Mouse (Mus musculus) midbrain, embryonic 16.5 days (tissue): Measurements from ENCODE around the gene Ankmy2. TPM values are rescaled to one million over a fixed set of nuclear protein-coding genes. Genes with fewer than 3 reads are reported as not detected.

ENCODE experiments used
- ATAC-seq: fragments of 200-750 bp; cut with Nextera tagmentation; 2 replicates; pipeline ENCODE4 v1.8.0; 2017; ENCODE audit warnings: moderate TSS enrichment
- H3K27ac ChIP-seq: fragments of 300-500 bp; sonication (generic); 2 replicates; pipeline ENCODE4 v1.5.1; 2014; ENCODE audit warnings: mild to moderate bottlenecking, low read length, mixed read lengths
- H3K27me3 ChIP-seq: fragments of 300-500 bp; sonication (generic); 2 replicates; pipeline ENCODE4 v1.6.1; 2014; ENCODE audit warnings: low read depth, low read length, mixed read lengths; ENCODE audit not compliant: control insufficient read depth, insufficient read depth
- H3K36me3 ChIP-seq: fragments of 300-500 bp; sonication (generic); 2 replicates; pipeline ENCODE4 v1.6.1; 2014; ENCODE audit warnings: mild to moderate bottlenecking, low read length, moderate library complexity, mixed read lengths; ENCODE audit not compliant: control insufficient read depth, insufficient read depth
- H3K4me1 ChIP-seq: fragments of 300-500 bp; sonication (generic); 2 replicates; pipeline ENCODE4 v1.6.1; 2014; ENCODE audit warnings: mild to moderate bottlenecking, low read length, mixed read lengths; ENCODE audit not compliant: control insufficient read depth, insufficient read depth
- H3K4me2 ChIP-seq: fragments of 300-500 bp; sonication (generic); 2 replicates; pipeline ENCODE4 v1.6.1; 2014; ENCODE audit warnings: mild to moderate bottlenecking, low read length, mixed read lengths
- H3K4me3 ChIP-seq: fragments of 300-500 bp; sonication (generic); 2 replicates; pipeline ENCODE4 v1.5.1; 2014; ENCODE audit warnings: low read depth, mild to moderate bottlenecking, low read length, moderate library complexity, mixed read lengths
- H3K9ac ChIP-seq: fragments of 300-500 bp; sonication (generic); 2 replicates; pipeline ENCODE4 v1.6.1; 2014; ENCODE audit warnings: low read depth, low read length, mixed read lengths
- H3K9me3 ChIP-seq: fragments of 300-500 bp; sonication (generic); replicated peaks from 2 replicates; pipeline ENCODE4 v1.6.1; 2014; ENCODE audit warnings: mild to moderate bottlenecking, low read length, mixed read lengths; ENCODE audit not compliant: control insufficient read depth, poor library complexity, severe bottlenecking
- WGBS: fragments of 180-500 bp; shearing (Covaris S2); extraction: QIAGEN DNeasy Blood & Tissue Kit; methylation state at CpG from one replicate; pipeline ENCODE4 v1.1.7; 2014; 5-methylcytosine and 5-hydroxymethylcytosine counted together
- polyA plus RNA-seq: library from polyadenylated mRNA; unstranded; fragments of >200 nt; fragmentation: Nextera tagmentation; extraction: Ambion mirVana; gene quantifications from 2 replicates; pipeline ENCODE4 v1.2.1, GENCODE M21; 2015

Gene Ankmy2
- polyA plus RNA-seq, 1 experiment from 2014 or later: 83.7 TPM

GRCm38 (mm10) chr12:36132254-36132653, 24.7 kb upstream of the Ankmy2 start:
- H3K27me3 ChIP-seq: no peaks in the 10 kb centered on the region
- no peak for ATAC-seq
- 92% methylated on average over 2 of the region's 2 CpGs for WGBS

GRCm38 (mm10) chr12:36132668-36133067, 24.2 kb upstream of the Ankmy2 start:
- Histone ChIP-seq H3K4me2 (no peak overlapping the region), H3K27ac (no peak overlapping the region)

More at GRCm38 (mm10) chr12:36132254-36132653, 24.7 kb upstream of the Ankmy2 start:
- no peaks in the 10 kb centered on the region for H3K4me1 ChIP-seq
- no peak overlapping the region for H3K4me2 ChIP-seq
- H3K27ac ChIP-seq: no peak overlapping the region
- H3K9me3 ChIP-seq: no peaks in the 10 kb centered on the region
- H3K9ac ChIP-seq: no peak overlapping the region
- no peak overlapping the region for H3K4me3 ChIP-seq
- H3K36me3 ChIP-seq: peaks cover 25% of the 10 kb centered on the region

GRCm38 (mm10) chr12:36133547-36133946, 23.4 kb upstream of the Ankmy2 start:
- no peak for ATAC-seq
- Histone ChIP-seq H3K9ac (no peak overlapping the region), H3K27me3 (no peaks in the 10 kb centered on the region), H3K4me1 (no peaks in the 10 kb centered on the region), H3K4me2 (no peak overlapping the region), H3K4me3 (no peak overlapping the region), H3K27ac (no peak overlapping the region), H3K9me3 (no peaks in the 10 kb centered on the region), H3K36me3 (peaks cover 25% of the 10 kb centered on the region)
- 96% methylated on average over 5 of the region's 5 CpGs for WGBS

More at GRCm38 (mm10) chr12:36132668-36133067, 24.2 kb upstream of the Ankmy2 start:
- H3K4me3 ChIP-seq: no peak overlapping the region
- no peaks in the 10 kb centered on the region for H3K4me1 ChIP-seq
- ATAC-seq: no peak
- H3K27me3 ChIP-seq: no peaks in the 10 kb centered on the region
- no peak overlapping the region for H3K9ac ChIP-seq
- H3K9me3 ChIP-seq: no peaks in the 10 kb centered on the region
- peaks cover 25% of the 10 kb centered on the region for H3K36me3 ChIP-seq
- 89% methylated on average over 3 of the region's 3 CpGs for WGBS

- Histone ChIP-seq H3K4me1 (no peaks in the 10 kb centered on the region), H3K27ac (no peak overlapping the region), H3K4me3 (no peak overlapping the region), H3K9ac (no peak overlapping the region), H3K9me3 (no peaks in the 10 kb centered on the region), H3K36me3 (peaks cover 23% of the 10 kb centered on the region), H3K4me2 (no peak overlapping the region), H3K27me3 (no peaks in the 10 kb centered on the region)
- ATAC-seq: no peak
- 92% methylated on average over 5 of the region's 5 CpGs for WGBS
Measured at GRCm38 (mm10) chr12:36134111-36134510, 22.8 kb upstream of the Ankmy2 start.

GRCm38 (mm10) chr12:36135409-36135808, 21.5 kb upstream of the Ankmy2 start:
- no peak overlapping the region for H3K27ac ChIP-seq
- no peaks in the 10 kb centered on the region for H3K27me3 ChIP-seq
- no peaks in the 10 kb centered on the region for H3K4me1 ChIP-seq
- no peak overlapping the region for H3K4me3 ChIP-seq
- ATAC-seq: no peak
- H3K9ac ChIP-seq: no peak overlapping the region
- no peak overlapping the region for H3K4me2 ChIP-seq
- 95% methylated on average over 3 of the region's 3 CpGs for WGBS
- H3K36me3 ChIP-seq: peaks cover 16% of the 10 kb centered on the region
- no peaks in the 10 kb centered on the region for H3K9me3 ChIP-seq

- Histone ChIP-seq H3K27me3 (no peaks in the 10 kb centered on the region), H3K4me2 (no peak overlapping the region), H3K27ac (no peak overlapping the region), H3K9ac (no peak overlapping the region), H3K4me3 (no peak overlapping the region), H3K9me3 (no peaks in the 10 kb centered on the region), H3K36me3 (peaks cover 16% of the 10 kb centered on the region), H3K4me1 (no peaks in the 10 kb centered on the region)
- 97% methylated on average over 8 of the region's 8 CpGs for WGBS
- no peak for ATAC-seq
Measured at GRCm38 (mm10) chr12:36136285-36136684, 20.6 kb upstream of the Ankmy2 start.

- Histone ChIP-seq H3K4me3 (no peak overlapping the region), H3K27ac (no peak overlapping the region), H3K9ac (no peak overlapping the region), H3K4me1 (no peaks in the 10 kb centered on the region), H3K9me3 (no peaks in the 10 kb centered on the region), H3K4me2 (no peak overlapping the region), H3K36me3 (peaks cover 12% of the 10 kb centered on the region), H3K27me3 (no peaks in the 10 kb centered on the region)
- WGBS: 92% methylated on average over 4 of the region's 4 CpGs
- ATAC-seq: no peak
Measured at GRCm38 (mm10) chr12:36137192-36137591, 19.7 kb upstream of the Ankmy2 start.

GRCm38 (mm10) chr12:36140401-36140800, 16.5 kb upstream of the Ankmy2 start:
- ATAC-seq: no peak
- no peaks in the 10 kb centered on the region for H3K36me3 ChIP-seq
- no peaks in the 10 kb centered on the region for H3K4me1 ChIP-seq
- H3K4me3 ChIP-seq: no peak overlapping the region
- H3K9ac ChIP-seq: no peak overlapping the region
- no peaks in the 10 kb centered on the region for H3K9me3 ChIP-seq
- H3K4me2 ChIP-seq: no peak overlapping the region
- H3K27ac ChIP-seq: no peak overlapping the region
- WGBS: 94% methylated on average over 6 of the region's 6 CpGs
- H3K27me3 ChIP-seq: no peaks in the 10 kb centered on the region

- Histone ChIP-seq H3K36me3 (no peaks in the 10 kb centered on the region), H3K27ac (no peak overlapping the region), H3K4me1 (0 out of 2 replicates have a peak, but pooled peaks cover 2% of the 10 kb centered on the region), H3K4me2 (no peak overlapping the region), H3K4me3 (no peak overlapping the region), H3K27me3 (no peaks in the 10 kb centered on the region), H3K9ac (no peak overlapping the region), H3K9me3 (no peaks in the 10 kb centered on the region)
- 98% methylated on average over 3 of the region's 3 CpGs for WGBS
- ATAC-seq: no peak
Measured at GRCm38 (mm10) chr12:36146230-36147011, 10.5 kb upstream of the Ankmy2 start.
